Mouse (Mus musculus) kidney, embryonic 16.5 days (tissue): ENCODE data around the gene Skil. TPM values are rescaled to one million over a fixed set of nuclear protein-coding genes. Genes with fewer than 3 reads are reported as not detected.
"Not testable (repeated sequence)": the region's sequence is repeated elsewhere in the genome, so short reads cannot be mapped to it uniquely, and the experiment has no call there.

Experiments
- ATAC-seq: fragments of 200-750 bp; cut with Nextera tagmentation; 2 replicates; pipeline ENCODE4 v1.8.0; 2017; ENCODE audit warnings: moderate TSS enrichment; ENCODE audit not compliant: low FRiP score, low TSS enrichment
- H3K27ac ChIP-seq: fragments of 300-500 bp; sonication (generic); 2 replicates; pipeline ENCODE4 v1.5.1; 2014; ENCODE audit warnings: low read length
- H3K27me3 ChIP-seq: fragments of 300-500 bp; sonication (generic); 2 replicates; pipeline ENCODE4 v1.6.1; 2014; ENCODE audit warnings: low read length, control low read depth, mixed read lengths; ENCODE audit not compliant: insufficient read depth
- H3K36me3 ChIP-seq: fragments of 300-500 bp; sonication (generic); 2 replicates; pipeline ENCODE4 v1.6.1; 2014; ENCODE audit warnings: low read length, control low read depth, mixed read lengths; ENCODE audit not compliant: insufficient read depth
- H3K4me1 ChIP-seq: fragments of 300-500 bp; sonication (generic); 2 replicates; pipeline ENCODE4 v1.6.1; 2014; ENCODE audit warnings: low read length, control low read depth, mixed read lengths; ENCODE audit not compliant: insufficient read depth
- H3K4me2 ChIP-seq: fragments of 300-500 bp; sonication (generic); replicated peaks from 2 replicates; pipeline ENCODE4 v1.6.1; 2014; ENCODE audit warnings: low read depth, low read length
- H3K4me3 ChIP-seq: fragments of 300-500 bp; sonication (generic); 2 replicates; pipeline ENCODE4 v1.5.1; 2014; ENCODE audit warnings: mild to moderate bottlenecking, low read length
- H3K9ac ChIP-seq: fragments of 300-500 bp; sonication (generic); replicated peaks from 2 replicates; pipeline ENCODE4 v1.6.1; 2014; ENCODE audit warnings: low read length
- H3K9me3 ChIP-seq: fragments of 300-500 bp; sonication (generic); 2 replicates; pipeline ENCODE4 v1.6.1; 2016; ENCODE audit warnings: low read length, control low read depth
- WGBS: fragments of 180-500 bp; shearing (Covaris S2); extraction: QIAGEN DNeasy Blood & Tissue Kit; methylation state at CpG from one replicate; pipeline ENCODE4 v1.1.7; 2014; 5-methylcytosine and 5-hydroxymethylcytosine counted together
- polyA plus RNA-seq: library from polyadenylated mRNA; unstranded; fragments of >200 nt; fragmentation: Nextera tagmentation; extraction: Ambion mirVana; gene quantifications from 2 replicates; pipeline ENCODE4 v1.2.1, GENCODE M21; 2015

Gene Skil
- polyA plus RNA-seq, 1 experiment from 2014 or later, result 18.5 TPM

GRCm38 (mm10) chr3:31107674-31108073 is 12.8 kb downstream of the Skil start:
- no peak for ATAC-seq
- Histone ChIP-seq H3K9me3 (no peaks in the 10 kb centered on the region), H3K4me3 (no peak overlapping the region), H3K27me3 (no peaks in the 10 kb centered on the region), H3K4me2 (no peak overlapping the region), H3K36me3 (no peaks in the 10 kb centered on the region), H3K4me1 (0 out of 2 replicates have a peak, but pooled peaks cover 7% of the 10 kb centered on the region), H3K9ac (no peak overlapping the region), H3K27ac (no peak overlapping the region)
- 79% methylated on average over 4 of the region's 4 CpGs for WGBS

- Histone ChIP-seq H3K4me3 (no peak overlapping the region), H3K27me3 (no peaks in the 10 kb centered on the region), H3K4me2 (no peak overlapping the region), H3K9me3 (no peaks in the 10 kb centered on the region), H3K27ac (no peak overlapping the region), H3K36me3 (peaks cover 12% of the 10 kb centered on the region), H3K4me1 (0 out of 2 replicates have a peak, but pooled peaks cover 6% of the 10 kb centered on the region), H3K9ac (no peak overlapping the region)
- WGBS, result 88% methylated on average over 3 of the region's 3 CpGs
- no peak for ATAC-seq
These were observed 14.2 kb downstream of the Skil start for GRCm38 (mm10) chr3:31109108-31109507.

- Histone ChIP-seq H3K36me3 (peaks cover 28% of the 10 kb centered on the region), H3K4me3 (no peak overlapping the region), H3K27me3 (no peaks in the 10 kb centered on the region), H3K27ac (no peak overlapping the region), H3K9ac (no peak overlapping the region), H3K4me1 (peaks cover 3% of the 10 kb centered on the region; the same call in 1 of the 2 replicates), H3K9me3 (no peaks in the 10 kb centered on the region), H3K4me2 (no peak overlapping the region)
- WGBS, result 88% methylated on average over 4 of the region's 4 CpGs
- no peak for ATAC-seq
These were observed 28.2 kb downstream of the Skil start for GRCm38 (mm10) chr3:31123098-31123497.

DNA sequence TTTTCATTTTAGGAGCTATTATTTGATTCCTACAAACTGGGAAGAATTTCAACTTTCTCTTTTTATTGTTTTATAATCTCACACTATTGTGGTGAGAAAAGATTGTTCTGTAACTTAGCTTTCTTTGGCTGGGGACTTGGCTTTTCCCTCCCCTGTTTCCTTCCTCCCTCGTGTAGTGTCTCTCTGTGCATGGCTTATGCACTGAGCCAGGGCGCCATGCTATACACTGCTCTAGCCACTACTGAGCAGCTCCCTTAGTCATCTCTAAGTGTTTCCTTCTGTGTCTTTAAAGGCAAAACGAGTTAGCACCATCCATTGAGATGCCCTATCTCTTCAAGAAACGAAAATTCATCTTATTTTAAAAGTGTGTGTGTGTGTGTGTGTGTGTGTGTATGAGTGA is 31.4 kb downstream of the Skil start:
- peaks cover 10% of the 10 kb centered on the region; the same call in 1 of the 2 replicates for H3K36me3 ChIP-seq
- H3K27ac ChIP-seq, result no peak overlapping the region
- 55% methylated on average over 4 of the region's 4 CpGs for WGBS
- ATAC-seq, result no peak
- no peak overlapping the region for H3K9ac ChIP-seq
- H3K4me3 ChIP-seq, result no peak overlapping the region
- H3K9me3 ChIP-seq, result no peaks in the 10 kb centered on the region
- no peaks in the 10 kb centered on the region for H3K27me3 ChIP-seq
- no peaks in the 10 kb centered on the region for H3K4me1 ChIP-seq
- no peak overlapping the region for H3K4me2 ChIP-seq

DNA sequence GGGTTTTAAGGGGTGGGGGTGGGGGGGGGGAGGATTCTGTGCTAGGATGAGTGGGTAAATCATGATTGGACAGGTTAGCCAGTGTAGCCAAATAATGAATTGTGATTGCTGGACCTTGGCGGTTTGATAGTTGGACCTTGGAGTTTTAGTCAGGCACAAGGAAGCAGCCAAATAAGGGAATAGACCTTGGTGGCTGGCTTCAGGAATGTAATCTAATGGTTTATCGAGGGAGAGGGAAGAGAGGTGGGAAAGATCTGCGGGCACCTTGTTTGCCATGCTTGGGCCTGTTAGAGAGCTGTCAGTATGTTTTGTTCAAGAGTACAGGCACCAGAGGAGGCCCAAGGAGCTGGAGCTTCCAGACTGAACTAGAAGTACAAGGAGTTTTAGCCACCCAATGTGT is 32.0 kb downstream of the Skil start:
- Histone ChIP-seq H3K4me2 (no peak overlapping the region), H3K27ac (peak overlapping the region; percentile 63), H3K36me3 (peaks cover 9% of the 10 kb centered on the region; the same call in 1 of the 2 replicates), H3K27me3 (no peaks in the 10 kb centered on the region), H3K4me3 (no peak overlapping the region), H3K9ac (no peak overlapping the region), H3K9me3 (no peaks in the 10 kb centered on the region), H3K4me1 (no peaks in the 10 kb centered on the region)
- peak; percentile 67; the same call in 1 of the 2 replicates for ATAC-seq
- 72% methylated on average over 3 of the region's 3 CpGs for WGBS

DNA sequence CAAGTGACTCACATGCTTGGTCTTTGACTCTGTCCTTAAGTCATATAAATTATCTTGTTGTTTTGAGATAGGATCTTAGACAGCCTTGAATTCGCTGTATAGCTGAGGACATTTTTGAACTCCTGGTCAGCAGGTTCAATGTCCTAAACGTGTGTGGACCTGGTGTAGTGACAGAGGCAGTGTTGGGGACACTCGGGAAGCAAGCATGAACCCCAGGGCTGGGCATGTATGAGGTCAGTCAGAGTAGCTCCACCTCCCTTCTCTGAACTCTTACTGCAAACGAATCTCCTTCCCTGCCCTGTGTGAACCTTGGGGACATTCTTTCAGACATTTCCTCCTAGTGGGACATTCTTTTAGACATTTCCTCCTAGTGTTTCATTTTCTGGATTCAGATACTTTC is 34.9 kb downstream of the Skil start:
- no peak for ATAC-seq
- Histone ChIP-seq H3K9ac (no peak overlapping the region), H3K27ac (no peak overlapping the region), H3K36me3 (no peaks in the 10 kb centered on the region), H3K9me3 (no peaks in the 10 kb centered on the region), H3K4me1 (no peaks in the 10 kb centered on the region), H3K4me3 (no peak overlapping the region), H3K27me3 (no peaks in the 10 kb centered on the region), H3K4me2 (no peak overlapping the region)
- 27% methylated on average over 4 of the region's 4 CpGs for WGBS

DNA sequence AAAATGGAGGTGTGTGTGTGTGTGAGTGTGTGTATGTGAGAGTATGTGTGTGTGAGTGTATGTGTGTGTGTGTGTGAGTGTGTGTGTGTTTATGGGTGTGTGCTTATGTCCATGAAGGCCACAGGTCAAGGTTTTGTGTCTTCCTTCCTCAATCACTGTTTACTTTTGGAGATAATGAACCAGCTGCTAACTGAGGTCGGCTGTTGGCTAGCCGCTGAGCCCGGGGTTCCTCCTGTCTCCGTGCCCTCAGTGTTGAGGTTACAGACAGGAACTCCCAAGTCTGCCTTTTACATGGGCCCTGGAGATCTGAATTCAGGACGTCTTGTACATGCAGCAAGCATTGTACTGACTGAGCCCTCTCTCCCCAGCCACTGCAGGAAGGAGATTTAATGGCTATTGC is 38.8 kb downstream of the Skil start:
- Histone ChIP-seq H3K4me1 (no peaks in the 10 kb centered on the region), H3K4me2 (no peak overlapping the region), H3K27ac (no peak overlapping the region), H3K4me3 (no peak overlapping the region), H3K9ac (no peak overlapping the region), H3K9me3 (no peaks in the 10 kb centered on the region), H3K27me3 (no peaks in the 10 kb centered on the region), H3K36me3 (no peaks in the 10 kb centered on the region)
- no peak for ATAC-seq
- 30% methylated on average over 5 of the region's 5 CpGs for WGBS

DNA sequence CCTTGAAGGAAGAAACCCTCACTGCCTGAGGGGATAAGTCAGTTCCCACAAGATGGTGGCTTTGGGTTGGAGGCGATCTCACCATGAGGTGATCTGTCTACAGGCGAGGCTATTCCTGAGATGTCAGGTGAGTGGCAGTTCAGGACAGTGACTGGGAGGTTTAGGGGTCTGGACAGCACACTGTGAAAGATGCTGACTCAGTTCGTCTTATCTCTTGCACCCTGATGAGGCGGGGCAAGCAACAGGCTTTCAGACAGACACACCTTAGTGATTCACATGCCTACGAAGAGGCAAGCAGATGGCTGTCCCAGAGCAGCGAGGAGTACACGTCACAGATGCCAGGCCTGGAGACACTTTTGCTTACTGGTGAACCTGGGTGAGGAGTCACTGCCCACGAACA is 39.4 kb downstream of the Skil start:
- Histone ChIP-seq H3K9me3 (no peaks in the 10 kb centered on the region), H3K27ac (no peak overlapping the region), H3K9ac (no peak overlapping the region), H3K4me1 (no peaks in the 10 kb centered on the region), H3K27me3 (no peaks in the 10 kb centered on the region), H3K4me3 (no peak overlapping the region), H3K4me2 (no peak overlapping the region), H3K36me3 (no peaks in the 10 kb centered on the region)
- no peak for ATAC-seq
- 81% methylated on average over 8 of the region's 8 CpGs for WGBS

- Histone ChIP-seq H3K4me1 (no peaks in the 10 kb centered on the region), H3K4me3 (no peak overlapping the region), H3K36me3 (no peaks in the 10 kb centered on the region), H3K9ac (no peak overlapping the region), H3K9me3 (no peaks in the 10 kb centered on the region), H3K27me3 (no peaks in the 10 kb centered on the region), H3K4me2 (no peak overlapping the region), H3K27ac (no peak overlapping the region)
- ATAC-seq, result no peak
- WGBS, result 17% methylated on average over 7 of the region's 7 CpGs
These were observed 39.8 kb downstream of the Skil start for GRCm38 (mm10) chr3:31134696-31135095.

- H3K9ac ChIP-seq, H3K4me3 ChIP-seq, H3K27ac ChIP-seq, H3K36me3 ChIP-seq, H3K27me3 ChIP-seq, H3K9me3 ChIP-seq, H3K4me1 ChIP-seq, ATAC-seq, H3K4me2 ChIP-seq: not testable (repeated sequence)
- 62% methylated on average over 4 of the region's 4 CpGs for WGBS
These were observed 41.7 kb downstream of the Skil start for GRCm38 (mm10) chr3:31136591-31136990.
